Mouse (Mus musculus) forebrain, embryonic 11.5 days (tissue): ENCODE data around the gene Trf. TPM values are rescaled to one million over a fixed set of nuclear protein-coding genes. Genes with fewer than 3 reads are reported as not detected.
"Not testable (repeated sequence)": the region's sequence is repeated elsewhere in the genome, so short reads cannot be mapped to it uniquely, and the experiment has no call there.

Experiments
- ATAC-seq: fragments of 200-750 bp; cut with Nextera tagmentation; replicated peaks from 2 replicates; pipeline ENCODE4 v1.8.0; 2017; ENCODE audit warnings: moderate TSS enrichment; ENCODE audit not compliant: low FRiP score
- DNase-seq: peaks from one replicate; pipeline ENCODE4 v3.0.0-alpha.2; 2017; ENCODE audit warnings: low spot score
- H3K27ac ChIP-seq: fragments of 300-500 bp; sonication (generic); 2 replicates; pipeline ENCODE4 v1.5.1; 2014; ENCODE audit warnings: low read depth, low read length
- H3K27me3 ChIP-seq: fragments of 300-500 bp; sonication (generic); 2 replicates; pipeline ENCODE4 v1.6.1; 2014; ENCODE audit warnings: mild to moderate bottlenecking, low read length, mixed read lengths; ENCODE audit not compliant: control insufficient read depth, insufficient read depth
- H3K36me3 ChIP-seq: fragments of 300-500 bp; sonication (generic); 2 replicates; pipeline ENCODE4 v1.6.1; 2014; ENCODE audit warnings: mild to moderate bottlenecking, low read length, moderate library complexity, mixed read lengths; ENCODE audit not compliant: control insufficient read depth, insufficient read depth
- H3K4me1 ChIP-seq: fragments of 300-500 bp; sonication (generic); replicated peaks from 2 replicates; pipeline ENCODE4 v1.6.1; 2014; ENCODE audit warnings: low read length, mixed read lengths; ENCODE audit not compliant: control insufficient read depth, insufficient read depth
- H3K4me2 ChIP-seq: fragments of 300-500 bp; sonication (generic); 2 replicates; pipeline ENCODE4 v1.6.1; 2014; ENCODE audit warnings: low read depth, mild to moderate bottlenecking, low read length, moderate library complexity, mixed read lengths; ENCODE audit not compliant: severe bottlenecking
- H3K4me3 ChIP-seq: fragments of 300-500 bp; sonication (generic); 2 replicates; pipeline ENCODE4 v1.5.1; 2014; ENCODE audit warnings: low read depth, low read length
- H3K9ac ChIP-seq: fragments of 300-500 bp; sonication (generic); 2 replicates; pipeline ENCODE4 v1.6.1; 2014; ENCODE audit warnings: low read length
- H3K9me3 ChIP-seq: fragments of 300-500 bp; sonication (generic); 2 replicates; pipeline ENCODE4 v1.6.1; 2016; ENCODE audit warnings: low read length, mixed read lengths; ENCODE audit not compliant: control insufficient read depth
- WGBS: fragments of 180-500 bp; shearing (Covaris S2); extraction: QIAGEN DNeasy Blood & Tissue Kit; methylation state at CpG from one replicate; pipeline ENCODE4 v1.1.7; 2014; 5-methylcytosine and 5-hydroxymethylcytosine counted together
- polyA plus RNA-seq: library from polyadenylated mRNA; unstranded; fragments of >200 nt; fragmentation: Nextera tagmentation; extraction: Ambion mirVana; gene quantifications from 2 replicates; pipeline ENCODE4 v1.2.1, GENCODE M21; 2014

Trf gene
- polyA plus RNA-seq, 1 experiment from 2014 or later: 11.6 TPM

DNA sequence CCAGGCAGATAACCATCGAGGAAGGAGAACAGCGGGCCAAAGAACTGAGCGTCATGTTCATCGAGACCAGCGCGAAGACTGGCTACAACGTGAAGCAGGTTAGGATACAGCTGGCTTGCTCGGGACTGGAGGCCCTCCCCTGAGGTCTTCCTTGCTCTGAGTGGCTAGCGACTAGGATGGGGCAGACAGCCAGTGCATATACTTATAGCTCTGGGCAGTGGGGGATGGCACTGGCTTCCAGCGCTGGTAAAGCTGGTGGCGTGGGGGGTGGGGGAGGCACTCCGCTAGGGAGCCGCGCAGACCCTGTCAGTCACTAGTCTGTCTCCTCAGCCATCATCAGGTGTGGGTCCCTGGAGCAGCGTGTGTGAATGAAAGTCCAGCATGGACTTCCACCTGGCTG is 66.4 kb downstream of the Trf start:
- no peaks in the 10 kb centered on the region for H3K36me3 ChIP-seq
- no peak overlapping the region for H3K4me2 ChIP-seq
- ATAC-seq: no peak

DNA sequence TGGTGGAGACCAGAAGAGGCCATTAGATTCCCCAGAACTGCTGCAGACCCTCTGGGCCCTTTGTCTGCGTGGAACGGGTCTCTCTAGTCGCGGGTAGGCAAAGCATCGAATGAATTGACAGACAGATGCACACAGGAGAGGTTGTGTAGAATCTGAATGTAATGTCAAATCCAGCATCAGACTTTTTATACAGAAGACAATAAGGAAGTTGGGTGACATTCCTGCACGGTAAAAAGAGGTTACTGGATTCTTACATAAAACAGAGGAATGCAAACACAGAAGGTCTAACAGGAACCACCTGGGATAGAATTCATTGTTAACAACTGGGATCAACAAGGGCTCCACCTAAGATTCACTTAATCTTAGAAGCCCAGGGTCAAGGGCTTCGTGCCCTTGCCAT is 75.1 kb downstream of the Trf start:
- not testable (repeated sequence) for H3K4me2 ChIP-seq, H3K9ac ChIP-seq, H3K27ac ChIP-seq, ATAC-seq, DNase-seq, H3K9me3 ChIP-seq, H3K27me3 ChIP-seq, H3K36me3 ChIP-seq, H3K4me3 ChIP-seq, H3K4me1 ChIP-seq
- WGBS: 89% methylated on average over 7 of the region's 7 CpGs

More for the DNA sequence above, 66.4 kb downstream of the Trf start:
- no peak overlapping the region for H3K9ac ChIP-seq
- H3K27me3 ChIP-seq: no peaks in the 10 kb centered on the region
- no peak overlapping the region for H3K27ac ChIP-seq
- no peaks in the 10 kb centered on the region for H3K9me3 ChIP-seq
- WGBS: 78% methylated on average over 15 of the region's 15 CpGs
- no peak for DNase-seq
- H3K4me3 ChIP-seq: no peak overlapping the region
- H3K4me1 ChIP-seq: no peaks in the 10 kb centered on the region

DNA sequence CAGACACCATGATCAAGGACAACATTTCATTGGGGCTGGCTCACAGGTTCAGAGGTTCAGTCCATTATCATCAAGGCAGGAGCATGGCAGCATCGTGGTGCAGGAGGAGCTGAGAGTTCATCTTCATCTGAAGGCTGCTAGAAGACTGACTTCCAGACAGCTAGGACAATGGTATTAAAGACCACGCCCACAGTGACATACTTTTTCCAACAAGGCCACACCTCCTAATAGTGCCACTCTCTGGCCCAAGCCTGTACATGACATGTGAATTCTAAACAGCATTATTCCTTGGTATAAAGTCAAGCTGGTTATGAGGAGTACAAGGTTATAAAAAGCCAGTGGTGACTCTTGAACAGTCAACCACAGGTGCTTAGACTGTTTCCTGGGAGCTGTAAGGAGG is 75.7 kb downstream of the Trf start:
- H3K27ac ChIP-seq: no peak overlapping the region
- ATAC-seq (no peak), DNase-seq (no peak)
- no peaks in the 10 kb centered on the region for H3K27me3 ChIP-seq
- H3K36me3 ChIP-seq: no peaks in the 10 kb centered on the region; the same call in 1 of the 2 replicates
- no peaks in the 10 kb centered on the region for H3K9me3 ChIP-seq
- 85% methylated on average over 2 of the region's 2 CpGs for WGBS
- no peak overlapping the region for H3K4me3 ChIP-seq
- no peak overlapping the region for H3K4me2 ChIP-seq
- H3K9ac ChIP-seq: no peak overlapping the region
- no peaks in the 10 kb centered on the region for H3K4me1 ChIP-seq

Other genes with a start within 250 kb of the Trf start
- 0.36 and 0.55 TPM in 2 replicates for gene Slco2a1, start 241.7 kb downstream of the Trf start, polyA plus RNA-seq
- gene Rab6b, start 118.7 kb downstream of the Trf start, polyA plus RNA-seq: 12.5 and 13.6 TPM in 2 replicates
- 59.4 and 66.6 TPM in 2 replicates for gene Srprb, start 28.3 kb downstream of the Trf start, polyA plus RNA-seq
- 3.0 TPM in 1 of 2 replicates, not detected in the other for gene Gm20425, start 137 bp downstream of the Trf start, polyA plus RNA-seq
- gene 1300017J02Rik, start 74.6 kb upstream of the Trf start, polyA plus RNA-seq: 2.5 and 2.9 TPM in 2 replicates
- 107 and 119 TPM in 2 replicates for gene Topbp1, start 74.8 kb upstream of the Trf start, polyA plus RNA-seq
- 150 and 153 TPM in 2 replicates for gene Cdv3, start 135.4 kb upstream of the Trf start, polyA plus RNA-seq
- 0.65 and 1.8 TPM in 2 replicates for gene Bfsp2, start 250.0 kb upstream of the Trf start, polyA plus RNA-seq